Comparison of ENCODE assay signal across 20 mouse cellular contexts in the genomic region with DNA sequence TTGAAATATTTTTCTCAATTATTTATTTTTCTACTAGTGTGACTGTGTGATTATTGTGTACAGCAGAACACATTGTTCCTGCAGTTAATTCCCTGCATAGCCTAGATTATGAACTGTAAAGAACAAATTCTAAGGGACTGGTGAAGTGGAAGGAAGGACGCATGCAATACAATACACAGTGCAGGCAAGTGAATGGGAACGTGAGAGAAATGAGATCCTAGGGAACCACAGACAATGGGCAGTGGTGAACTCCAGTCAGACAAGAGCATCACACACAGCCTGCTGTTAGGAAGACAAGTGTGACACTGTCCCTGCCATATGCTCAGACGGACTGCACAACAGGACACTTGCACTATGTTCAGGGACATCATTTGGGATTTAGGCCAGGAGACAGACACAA. TPM values are rescaled to one million over a fixed set of nuclear protein-coding genes. Genes with fewer than 3 reads are reported as not detected.
DNase-seq lines count a peak whose midpoint lies in the region; ATAC-seq and TF ChIP-seq lines count a peak whose summit lies in the region.
"Had no signal": no experiment of that assay in that cellular context is flagged by ENCODE, and none has a peak within 500 bp of the region (broad histone marks: within the 10 kb centered on the region; RNA-seq: fewer than 3 reads in every experiment).

No protein-coding gene starts in this region.

- no peak overlapping the region for H3K9ac ChIP-seq in forebrain, embryonic 16.5 days (replicated peaks; ENCODE audit: low read depth, low read length)
- no peak overlapping the region for H3K9ac ChIP-seq in hindbrain, postnatal 0 days (replicated peaks; ENCODE audit: low read length)
- H3K9ac ChIP-seq in heart, adult 2 months (ENCODE audit: low read depth, low read length): no peak overlapping the region
- H3K9ac ChIP-seq: heart, embryonic 12.5 days; liver, embryonic 12.5 days; lung, embryonic 15.5 days had no signal

- no peaks in the 10 kb centered on the region for H3K36me3 ChIP-seq in forebrain, embryonic 16.5 days (ENCODE audit: control insufficient read depth, insufficient read depth)
- no peaks in the 10 kb centered on the region for H3K36me3 ChIP-seq in hindbrain, postnatal 0 days (ENCODE audit: insufficient read depth, low read length)
- no peaks in the 10 kb centered on the region for H3K36me3 ChIP-seq in heart, adult 2 months (ENCODE audit: control insufficient read depth, insufficient read depth, low read length)
- H3K36me3 ChIP-seq: heart, embryonic 12.5 days; limb, embryonic 10.5 days; liver, embryonic 12.5 days; lung, embryonic 15.5 days had no signal

- peak; percentile 79 for DNase-seq in Muller cell, postnatal 12 days (ENCODE audit: inconsistent ontology term)
- DNase-seq in brain, embryonic 14.5 days (ENCODE audit: low read depth): peak; percentile 65
- no peak for DNase-seq in hindbrain, postnatal 0 days (ENCODE audit: low spot score)
- no peak for DNase-seq in heart, adult 2 months
- DNase-seq in layer of hippocampus, postnatal 10 days (ENCODE audit: low spot score in 2 of 2): no peak
- no peak for DNase-seq in yolk sac, embryonic 10.5 days (ENCODE audit: low spot score)
- DNase-seq: adrenal gland, postnatal 10 days; cerebellum, postnatal 14 days; heart, postnatal 36 days; kidney, adult 18-20 months; kidney, postnatal 25 days; layer of hippocampus, postnatal 36 days; thymus, postnatal 25 days had no signal

- WGBS in forebrain, embryonic 16.5 days: 7% methylated on average over 3 of the region's 3 CpGs
- 16% methylated on average over 3 of the region's 3 CpGs for WGBS in hindbrain, postnatal 0 days
- 58% methylated on average over 3 of the region's 3 CpGs for WGBS in heart, adult 2 months

- peaks cover 17% of the 10 kb centered on the region for H3K4me1 ChIP-seq in forebrain, embryonic 16.5 days (replicated peaks; ENCODE audit: control insufficient read depth, insufficient read depth, low read length)
- H3K4me1 ChIP-seq in hindbrain, postnatal 0 days (ENCODE audit: insufficient read depth, low read length): peaks cover 7% of the 10 kb centered on the region; the same call in 1 of the 2 replicates
- H3K4me1 ChIP-seq in heart, adult 2 months (ENCODE audit: control insufficient read depth, insufficient read depth, low read length): no peaks in the 10 kb centered on the region
- H3K4me1 ChIP-seq: heart, embryonic 12.5 days; liver, embryonic 12.5 days; lung, embryonic 15.5 days had no signal

- intact Hi-C loops in heart, adult 2 months (cut with DNase I): no loop called here

- no peaks in the 10 kb centered on the region for H3K79me2 ChIP-seq in heart, adult 2 months (replicated peaks; ENCODE audit: control insufficient read depth, insufficient read depth, low read length)

- peak; percentile 16; the same call in 1 of the 2 replicates for ATAC-seq in forebrain, embryonic 16.5 days
- peak; percentile 65 for ATAC-seq in hindbrain, postnatal 0 days
- ATAC-seq: CD4-positive, CD25-positive, alpha-beta regulatory T cell, adult 4 months; liver, embryonic 12.5 days had no signal

- no peak overlapping the region for H3K4me2 ChIP-seq in forebrain, embryonic 16.5 days (ENCODE audit: low read length)
- H3K4me2 ChIP-seq in hindbrain, postnatal 0 days (ENCODE audit: low read depth, low read length): no peak overlapping the region
- H3K4me2 ChIP-seq: heart, embryonic 12.5 days; liver, embryonic 12.5 days; lung, embryonic 15.5 days had no signal

- no peak overlapping the region for H3K4me3 ChIP-seq in forebrain, embryonic 16.5 days (replicated peaks; ENCODE audit: low read length)
- no peak overlapping the region for H3K4me3 ChIP-seq in hindbrain, postnatal 0 days (ENCODE audit: low read length)
- H3K4me3 ChIP-seq in heart, adult 2 months: no peak overlapping the region
- H3K4me3 ChIP-seq: heart, embryonic 12.5 days; limb, embryonic 10.5 days; liver, embryonic 12.5 days; lung, embryonic 15.5 days had no signal

- TF ChIP-seq POLR2A in brain, embryonic 14.5 days (IDR thresholded peaks at IDR 0.05; ENCODE audit: borderline replicate concordance, extremely low read depth, insufficient read depth, insufficient read length, poor library complexity, severe bottlenecking): no peak
- TF ChIP-seq POLR2A in heart, adult 2 months (IDR thresholded peaks at IDR 0.05; ENCODE audit: insufficient read depth, low read depth, low read length): no peak

- no peaks in the 10 kb centered on the region for H3K27me3 ChIP-seq in forebrain, embryonic 16.5 days (replicated peaks; ENCODE audit: control insufficient read depth, insufficient read depth, low read length)
- H3K27me3 ChIP-seq in hindbrain, postnatal 0 days (ENCODE audit: insufficient read depth, low read length): no peaks in the 10 kb centered on the region
- H3K27me3 ChIP-seq in heart, adult 2 months (ENCODE audit: control insufficient read depth, insufficient read depth, low read length): no peaks in the 10 kb centered on the region
- H3K27me3 ChIP-seq: heart, embryonic 12.5 days; liver, embryonic 12.5 days; lung, embryonic 15.5 days had no signal

- no peak for TF ChIP-seq EP300 in heart, adult 2 months (IDR thresholded peaks at IDR 0.05; ENCODE audit: insufficient read depth, low read depth, low read length)

- H3K9me3 ChIP-seq in forebrain, embryonic 16.5 days (ENCODE audit: control insufficient read depth, low read length): no peaks in the 10 kb centered on the region
- no peaks in the 10 kb centered on the region for H3K9me3 ChIP-seq in hindbrain, postnatal 0 days (ENCODE audit: low read length)
- H3K9me3 ChIP-seq: heart, embryonic 12.5 days; limb, embryonic 10.5 days; liver, embryonic 12.5 days; lung, embryonic 15.5 days had no signal

- no peak for TF ChIP-seq CTCF in brain, embryonic 14.5 days (IDR thresholded peaks at IDR 0.05; ENCODE audit: borderline replicate concordance, extremely low read depth, insufficient read depth, insufficient read length)
- TF ChIP-seq CTCF in hindbrain, postnatal 0 days (IDR thresholded peaks at IDR 0.05; ENCODE audit: low read depth): no peak
- TF ChIP-seq CTCF in heart, adult 2 months (IDR thresholded peaks at IDR 0.05): no peak

- H3K27ac ChIP-seq in forebrain, embryonic 16.5 days (ENCODE audit: low read length): no peak overlapping the region
- no peak overlapping the region for H3K27ac ChIP-seq in hindbrain, postnatal 0 days
- H3K27ac ChIP-seq in heart, adult 2 months: no peak overlapping the region
- H3K27ac ChIP-seq: limb, embryonic 10.5 days; liver, embryonic 12.5 days; lung, embryonic 15.5 days had no signal

RNA-seq across cellular contexts. Expression of a gene that starts 21.5 kb away (rescaled TPM):
- 13.7 and 18.0 TPM in 2 replicates for polyA plus RNA-seq in brain, embryonic 14.5 days (2012; rRNA removed)
- 10.9 and 12.4 TPM in 2 replicates for polyA plus RNA-seq in forebrain, embryonic 16.5 days (2015; fragmentation: Nextera tagmentation; extraction: Ambion mirVana)
- total RNA-seq in hindbrain, postnatal 0 days (2014; rRNA removed): 15.9 and 16.6 TPM in 2 replicates
- polyA plus RNA-seq in hindbrain, postnatal 0 days (2015; fragmentation: Nextera tagmentation; extraction: Ambion mirVana): 8.5 and 8.7 TPM in 2 replicates
- under 1 TPM; 0.26 to 0.30 TPM for total RNA-seq in heart, adult 2 months (2021)
- polyA plus RNA-seq in heart, adult 2 months (2012; rRNA removed): 0.14 and 0.29 TPM in 2 replicates
- 10 to 100 TPM; 22.6 to 24.5 TPM for total RNA-seq in layer of hippocampus, postnatal 10 days (2021)
- total RNA-seq: megakaryocyte, adult 5-6 weeks had no signal

Comparison
In these comparisons a context has a peak if more than half of its experiments do, and no peak if none do; other contexts are left out.
1. DNase-seq: peak in Muller cell, postnatal 12 days (single experiment) and brain, embryonic 14.5 days (single experiment); none in hindbrain, postnatal 0 days (single experiment), heart, adult 2 months (0 of 2), layer of hippocampus, postnatal 10 days (0 of 2) and yolk sac, embryonic 10.5 days (single experiment).